Mouse (Mus musculus) limb, embryonic 10.5 days (tissue): Measurements from ENCODE around the gene Cpeb3. TPM values are rescaled to one million over a fixed set of nuclear protein-coding genes. Genes with fewer than 3 reads are reported as not detected.

Experiments used
- DNase-seq: peaks from one replicate; pipeline ENCODE4 v3.0.0-alpha.2; 2017; ENCODE audit warnings: low spot score
- H3K27ac ChIP-seq: fragments of 300-500 bp; sonication (generic); 2 replicates; pipeline ENCODE4 v1.5.1; 2016; ENCODE audit warnings: mild to moderate bottlenecking
- H3K27me3 ChIP-seq: fragments of 300-500 bp; sonication (generic); 2 replicates; pipeline ENCODE4 v1.6.1; 2016; ENCODE audit warnings: low read depth, mild to moderate bottlenecking; ENCODE audit not compliant: poor library complexity, severe bottlenecking
- H3K36me3 ChIP-seq: fragments of 300-500 bp; sonication (generic); 2 replicates; pipeline ENCODE4 v1.6.1; 2016; ENCODE audit warnings: mild to moderate bottlenecking, moderate library complexity
- H3K4me1 ChIP-seq: fragments of 300-500 bp; sonication (generic); 2 replicates; pipeline ENCODE4 v1.6.1; 2016
- H3K4me3 ChIP-seq: fragments of 300-500 bp; sonication (generic); 2 replicates; pipeline ENCODE4 v1.5.1; 2016; ENCODE audit warnings: mild to moderate bottlenecking, moderate library complexity
- H3K9me3 ChIP-seq: fragments of 300-500 bp; sonication (generic); replicated peaks from 2 replicates; pipeline ENCODE4 v1.6.1; 2016; ENCODE audit warnings: mild to moderate bottlenecking
- whole genome bisulfite sequencing: fragments of 180-500 bp; shearing (Covaris S2); methylation state at CpG from one replicate; pipeline ENCODE4 v1.1.7; 2016; 5-methylcytosine and 5-hydroxymethylcytosine counted together
- polyA plus RNA-seq: library from polyadenylated mRNA; unstranded; fragments of >200 nt; fragmentation: Nextera tagmentation; extraction: Ambion mirVana; gene quantifications from 2 replicates; pipeline ENCODE4 v1.2.1, GENCODE M21; 2016

The Cpeb3 gene
- polyA plus RNA-seq, 1 experiment from 2014 or later = 0.78 TPM

GRCm38 (mm10) chr19:37020531-37020930, 187.9 kb downstream of the Cpeb3 start:
- Histone ChIP-seq H3K27ac (no peak overlapping the region), H3K27me3 (no peaks in the 10 kb centered on the region), H3K4me1 (peaks cover 11% of the 10 kb centered on the region), H3K4me3 (no peak overlapping the region), H3K9me3 (no peaks in the 10 kb centered on the region), H3K36me3 (no peaks in the 10 kb centered on the region)
- WGBS = 67% methylated on average over 5 of the region's 5 CpGs
- DNase-seq = no peak

DNA sequence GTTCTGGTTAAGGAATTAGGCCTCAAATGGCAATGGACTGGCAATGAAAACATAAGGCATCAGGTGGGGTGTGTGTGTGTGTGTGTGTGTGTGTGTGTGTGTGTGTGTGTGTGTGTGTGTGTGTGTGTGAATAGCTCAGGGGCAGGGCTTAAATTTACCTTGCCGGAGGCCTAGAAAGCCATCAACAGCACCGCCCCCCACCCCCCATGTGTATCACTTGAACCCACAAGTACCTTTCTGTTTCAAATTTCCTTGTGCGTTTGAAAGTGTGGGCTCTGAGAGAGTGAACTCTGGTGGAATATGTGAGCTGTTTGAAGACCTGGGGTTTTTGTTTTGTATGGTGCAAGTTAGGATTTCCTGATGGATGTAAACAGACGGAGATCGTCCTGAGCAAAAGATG, 189.5 kb downstream of the Cpeb3 start:
- DNase-seq = peak; percentile 55
- 63% methylated on average over 5 of the region's 5 CpGs for WGBS
- peak overlapping the region; percentile 75 for H3K27ac ChIP-seq
- H3K4me1 ChIP-seq = peaks cover 11% of the 10 kb centered on the region
- H3K36me3 ChIP-seq = peaks cover 10% of the 10 kb centered on the region
- H3K9me3 ChIP-seq = no peaks in the 10 kb centered on the region
- H3K4me3 ChIP-seq = peak overlapping the region; percentile 54
- no peaks in the 10 kb centered on the region for H3K27me3 ChIP-seq

- no peaks in the 10 kb centered on the region for H3K9me3 ChIP-seq
- peaks cover 11% of the 10 kb centered on the region for H3K4me1 ChIP-seq
- no peaks in the 10 kb centered on the region for H3K27me3 ChIP-seq
- peaks cover 16% of the 10 kb centered on the region for H3K36me3 ChIP-seq
- 2% methylated on average over 26 of the region's 26 CpGs for WGBS
- peak; percentile 87 for DNase-seq
- peak overlapping the region; percentile 54 for H3K4me3 ChIP-seq
- peak overlapping the region; percentile 75 for H3K27ac ChIP-seq
Measured at GRCm38 (mm10) chr19:37018411-37018810, 190.0 kb downstream of the Cpeb3 start.

- 93% methylated on average over 6 of the region's 6 CpGs for WGBS
- H3K27me3 ChIP-seq = no peaks in the 10 kb centered on the region
- DNase-seq = no peak
- H3K9me3 ChIP-seq = no peaks in the 10 kb centered on the region
- H3K27ac ChIP-seq = no peak overlapping the region
- peaks cover 31% of the 10 kb centered on the region for H3K36me3 ChIP-seq
- H3K4me1 ChIP-seq = peaks cover 11% of the 10 kb centered on the region
- H3K4me3 ChIP-seq = no peak overlapping the region
Measured at GRCm38 (mm10) chr19:37016890-37017289, 191.5 kb downstream of the Cpeb3 start.

GRCm38 (mm10) chr19:37014173-37014939, 194.0 kb downstream of the Cpeb3 start:
- no peaks in the 10 kb centered on the region for H3K9me3 ChIP-seq
- no peak overlapping the region for H3K27ac ChIP-seq
- H3K4me3 ChIP-seq = no peak overlapping the region
- peaks cover 56% of the 10 kb centered on the region for H3K36me3 ChIP-seq
- no peak for DNase-seq
- 79% methylated on average over 8 of the region's 8 CpGs for WGBS
- no peaks in the 10 kb centered on the region for H3K27me3 ChIP-seq
- H3K4me1 ChIP-seq = peaks cover 11% of the 10 kb centered on the region

DNA sequence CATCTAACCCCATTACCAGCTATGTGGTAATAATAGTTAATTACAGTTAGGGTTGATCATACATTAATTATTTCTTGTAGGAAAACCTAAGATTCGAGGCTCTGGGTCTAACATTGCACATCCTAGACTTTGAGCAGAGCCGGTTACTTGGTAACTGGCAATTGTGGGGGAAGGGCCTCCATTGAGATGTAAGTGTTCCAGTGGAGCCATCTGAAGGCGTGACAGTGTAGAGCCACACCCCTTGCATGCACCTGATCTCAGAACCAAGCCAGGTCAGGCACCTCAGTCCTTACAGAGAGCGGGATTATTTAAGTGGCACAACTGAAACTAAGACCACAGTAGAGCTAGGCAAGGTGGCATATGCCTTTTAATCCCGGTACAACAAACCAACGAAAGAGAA, 194.9 kb downstream of the Cpeb3 start:
- Histone ChIP-seq H3K4me3 (no peak overlapping the region), H3K4me1 (peaks cover 5% of the 10 kb centered on the region), H3K36me3 (peaks cover 64% of the 10 kb centered on the region), H3K27ac (no peak overlapping the region), H3K27me3 (no peaks in the 10 kb centered on the region), H3K9me3 (no peaks in the 10 kb centered on the region)
- no peak for DNase-seq
- 97% methylated on average over 6 of the region's 6 CpGs for WGBS

DNA sequence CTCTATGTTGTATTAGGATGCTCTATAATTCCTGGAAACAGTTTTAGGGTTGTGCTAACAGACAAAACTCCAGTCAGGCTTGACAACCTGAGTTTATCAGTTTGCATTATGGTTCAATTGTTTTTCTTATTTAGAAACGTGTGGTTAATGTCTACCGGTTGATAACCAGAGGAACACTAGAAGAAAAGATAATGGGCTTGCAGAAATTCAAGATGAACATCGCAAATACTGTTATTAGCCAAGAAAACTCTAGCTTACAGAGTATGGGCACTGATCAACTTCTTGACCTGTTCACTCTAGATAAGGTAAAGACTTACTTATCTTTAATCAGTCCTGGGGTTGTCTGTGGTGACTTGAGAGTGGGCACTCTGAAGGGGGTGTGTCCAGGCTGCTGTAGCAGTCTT, 198.5 kb downstream of the Cpeb3 start:
- H3K9me3 ChIP-seq = no peaks in the 10 kb centered on the region
- no peaks in the 10 kb centered on the region for H3K27me3 ChIP-seq
- DNase-seq = no peak
- no peak overlapping the region for H3K4me3 ChIP-seq
- H3K27ac ChIP-seq = no peak overlapping the region
- H3K4me1 ChIP-seq = no peaks in the 10 kb centered on the region
- H3K36me3 ChIP-seq = peaks cover 98% of the 10 kb centered on the region
- WGBS = 96% methylated on average over 3 of the region's 3 CpGs

GRCm38 (mm10) chr19:37004557-37004956, 203.8 kb downstream of the Cpeb3 start:
- Histone ChIP-seq H3K36me3 (peaks cover 93% of the 10 kb centered on the region), H3K9me3 (no peaks in the 10 kb centered on the region), H3K4me1 (no peaks in the 10 kb centered on the region), H3K27ac (no peak overlapping the region), H3K27me3 (no peaks in the 10 kb centered on the region), H3K4me3 (no peak overlapping the region)
- WGBS = 94% methylated on average over 5 of the region's 5 CpGs
- DNase-seq = no peak

Other genes with a start within 250 kb of the Cpeb3 start
- 128 and 130 TPM in 2 replicates for gene March5, start 1.1 kb downstream of the Cpeb3 start, polyA plus RNA-seq
- 37.1 and 45.2 TPM in 2 replicates for gene Ide, start 129.3 kb upstream of the Cpeb3 start, polyA plus RNA-seq
- gene Kif11, start 167.8 kb upstream of the Cpeb3 start, polyA plus RNA-seq = 73.1 and 88.0 TPM in 2 replicates
- gene Hhex, start 226.2 kb upstream of the Cpeb3 start, polyA plus RNA-seq = 6.8 and 7.2 TPM in 2 replicates